Mouse (Mus musculus) myocyte (in vitro differentiated cells): ENCODE data around the gene Rad51b. TPM values are rescaled to one million over a fixed set of nuclear protein-coding genes. Genes with fewer than 3 reads are reported as not detected.
A peak's percentile ranks its signal among the peaks of the same experiment; 100 is the strongest.

Source experiments
- H3K27me3 ChIP-seq: one replicate; pipeline ENCODE4 v1.6.1; 2011; ENCODE audit not compliant: control insufficient read depth, insufficient read depth, insufficient read length
- H3K36me3 ChIP-seq: one replicate; pipeline ENCODE4 v1.6.1; 2011; ENCODE audit not compliant: control insufficient read depth, insufficient read depth
- H3K4me2 ChIP-seq: one replicate; pipeline ENCODE4 v1.6.1; 2011; ENCODE audit warnings: low read depth, control low read depth
- H3K4me3 ChIP-seq: one replicate; pipeline ENCODE4 v1.5.1; 2011; ENCODE audit warnings: mild to moderate bottlenecking, control low read depth, moderate library complexity
- H3K79me2 ChIP-seq: one replicate; pipeline ENCODE4 v1.6.1; 2011; ENCODE audit not compliant: control insufficient read depth, insufficient read depth
- H3ac ChIP-seq: one replicate; pipeline ENCODE4 v1.6.1; 2011; ENCODE audit not compliant: control insufficient read depth, insufficient read length
- CEBPB ChIP-seq: IDR thresholded peaks from 2 replicates; pipeline ENCODE4 v1.6.1; 2011; ENCODE audit warnings: mild to moderate bottlenecking, moderate library complexity; ENCODE audit not compliant: poor library complexity, insufficient read depth, severe bottlenecking
- E2F4 ChIP-seq: IDR thresholded peaks from one replicate; pipeline ENCODE4 v1.6.1; 2011; ENCODE audit warnings: mild to moderate bottlenecking, control low read depth, moderate library complexity; ENCODE audit not compliant: insufficient read depth
- MAX ChIP-seq: IDR thresholded peaks from one replicate; pipeline ENCODE4 v1.6.1; 2011; ENCODE audit warnings: low read depth, mild to moderate bottlenecking, control low read depth
- MYOD1 ChIP-seq, 3 experiments: IDR thresholded peaks; one replicate each; pipeline ENCODE4 v1.6.1; 2011; ENCODE audit warnings: control low read depth in 2 of 3, low read depth in 2 of 3, mild to moderate bottlenecking in 2 of 3, moderate library complexity in 1 of 3; ENCODE audit not compliant: insufficient read length in 2 of 3, control insufficient read depth in 1 of 3
- MYOG ChIP-seq, 3 experiments: IDR thresholded peaks; one replicate each; pipeline ENCODE4 v1.6.1; 2011; ENCODE audit warnings: control low read depth in 2 of 3, low read depth in 2 of 3, mild to moderate bottlenecking in 2 of 3; ENCODE audit not compliant: insufficient read length in 2 of 3, control insufficient read depth in 1 of 3, insufficient read depth in 1 of 3
- POLR2A ChIP-seq: IDR thresholded peaks from one replicate; pipeline ENCODE4 v1.6.1; 2011; ENCODE audit warnings: low read depth, mild to moderate bottlenecking, control low read depth, moderate library complexity; ENCODE audit not compliant: insufficient read length
- POLR2AphosphoS2 ChIP-seq: IDR thresholded peaks from one replicate; pipeline ENCODE4 v1.6.1; 2011; ENCODE audit warnings: low read depth, control low read depth; ENCODE audit not compliant: insufficient read length
- REST ChIP-seq: IDR thresholded peaks from one replicate; pipeline ENCODE4 v1.6.1; 2011; ENCODE audit warnings: mild to moderate bottlenecking, control low read depth, moderate library complexity; ENCODE audit not compliant: insufficient read depth, insufficient read length
- SRF ChIP-seq: IDR thresholded peaks from one replicate; pipeline ENCODE4 v1.6.1; 2011; ENCODE audit warnings: low read depth; ENCODE audit not compliant: control insufficient read depth, insufficient read length
- TCF12 ChIP-seq: IDR thresholded peaks from one replicate; pipeline ENCODE4 v1.6.1; 2011; ENCODE audit warnings: mild to moderate bottlenecking, control low read depth; ENCODE audit not compliant: poor library complexity, insufficient read depth, severe bottlenecking
- TCF3 ChIP-seq: IDR thresholded peaks from one replicate; pipeline ENCODE4 v1.6.1; 2011; ENCODE audit warnings: low read depth, control low read depth; ENCODE audit not compliant: insufficient read length
- USF1 ChIP-seq: IDR thresholded peaks from one replicate; pipeline ENCODE4 v1.6.1; 2011; ENCODE audit warnings: low read depth, mild to moderate bottlenecking, control low read depth, moderate library complexity
- polyA plus RNA-seq: library from polyadenylated mRNA; unstranded; fragments of >200 nt; fragmentation: generic; extraction: Trizol; gene quantifications from one replicate; pipeline ENCODE4 v1.2.1, GENCODE M21; 2012; ENCODE audit warnings: missing spikeins

Rad51b gene
- polyA plus RNA-seq, 1 experiment = 1.8 TPM

DNA sequence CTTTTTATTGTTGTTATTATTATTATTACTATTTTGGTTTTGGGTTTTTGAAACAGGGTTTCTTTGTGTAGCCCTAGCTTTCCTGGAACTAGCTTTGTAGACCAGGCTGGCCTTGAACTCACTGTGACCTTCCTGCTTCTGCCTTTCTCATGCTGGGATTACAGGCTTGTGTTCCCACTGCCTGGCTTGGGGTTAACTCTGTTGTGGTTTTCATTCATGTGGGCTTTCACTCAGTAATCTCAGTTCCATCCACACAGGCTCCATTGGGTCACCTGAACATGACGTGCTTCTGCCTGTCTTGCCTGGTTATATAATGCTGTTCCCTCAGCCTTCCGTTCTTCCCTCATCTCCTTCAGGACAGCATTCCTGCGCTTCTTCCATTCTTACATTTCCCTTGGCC is 261.6 kb downstream of the Rad51b start:
- Histone ChIP-seq H3ac (no peak overlapping the region), H3K27me3 (no peaks in the 10 kb centered on the region), H3K79me2 (no peaks in the 10 kb centered on the region), H3K36me3 (no peaks in the 10 kb centered on the region), H3K4me3 (no peak overlapping the region), H3K4me2 (no peak overlapping the region)
- TF ChIP-seq TCF3 = no peak
- no peak for TF ChIP-seq MYOD1 (IDR thresholded peaks at IDR 0.05; ENCODE audit: control insufficient read depth in 1 of 3, insufficient read length in 2 of 3, low read depth in 2 of 3)
- TF ChIP-seq MYOG (IDR thresholded peaks at IDR 0.05; ENCODE audit: control insufficient read depth in 1 of 3, insufficient read depth in 1 of 3, insufficient read length in 2 of 3, low read depth in 2 of 3) = no peak
- no peak for TF ChIP-seq REST
- TF ChIP-seq POLR2A = no peak

DNA sequence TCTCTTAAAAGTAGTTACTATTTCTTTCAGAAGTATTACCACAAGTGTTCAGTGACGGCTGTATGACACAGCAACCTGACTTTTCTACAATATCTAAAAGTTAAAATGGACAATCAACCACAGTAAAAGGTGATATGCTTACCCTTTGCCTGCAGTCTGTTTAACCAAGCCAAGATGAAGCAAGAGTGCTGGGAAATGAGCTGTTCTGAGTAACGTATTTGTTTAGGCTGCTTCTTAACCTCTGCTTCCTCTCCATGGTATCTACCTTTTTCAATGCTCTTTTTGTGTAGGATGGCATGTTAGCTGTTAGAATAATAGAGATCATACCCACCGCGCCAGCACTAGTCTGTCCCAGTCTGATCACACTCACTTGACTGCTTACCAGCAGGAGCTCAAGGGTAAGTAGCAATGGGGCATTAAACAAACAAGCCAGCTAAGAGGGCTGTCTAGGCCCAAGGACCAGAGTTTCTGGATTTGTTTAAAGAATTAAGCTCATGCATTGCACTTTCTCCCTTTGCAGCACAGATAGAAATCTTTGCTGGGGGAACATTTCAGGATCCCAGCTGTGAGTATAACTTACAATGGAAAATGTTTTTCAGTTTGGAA is 262.4 kb downstream of the Rad51b start:
- Histone ChIP-seq H3K27me3 (no peaks in the 10 kb centered on the region), H3K4me3 (no peak overlapping the region), H3K79me2 (no peaks in the 10 kb centered on the region), H3K36me3 (no peaks in the 10 kb centered on the region), H3ac (no peak overlapping the region), H3K4me2 (no peak overlapping the region)
- TF ChIP-seq TCF3 (no peak), USF1 (no peak), SRF (no peak), POLR2AphosphoS2 (no peak), MYOD1 (IDR thresholded peaks at IDR 0.05; ENCODE audit: control insufficient read depth in 1 of 3, insufficient read length in 2 of 3, low read depth in 2 of 3) (no peak), REST (no peak), MYOG (IDR thresholded peaks at IDR 0.05; ENCODE audit: control insufficient read depth in 1 of 3, insufficient read depth in 1 of 3, insufficient read length in 2 of 3, low read depth in 2 of 3) (no peak), MAX (no peak), E2F4 (no peak), POLR2A (no peak), CEBPB (no peak), TCF12 (no peak)

- no peak overlapping the region for H3ac ChIP-seq
- no peak overlapping the region for H3K4me3 ChIP-seq
- H3K79me2 ChIP-seq = no peaks in the 10 kb centered on the region
- no peaks in the 10 kb centered on the region for H3K27me3 ChIP-seq
- no peak for TF ChIP-seq E2F4
- TF ChIP-seq POLR2A = no peak
- TF ChIP-seq SRF = no peak
- TF ChIP-seq MYOG (IDR thresholded peaks at IDR 0.05; ENCODE audit: control insufficient read depth in 1 of 3, insufficient read depth in 1 of 3, insufficient read length in 2 of 3, low read depth in 2 of 3) = no peak
- TF ChIP-seq TCF3 = no peak
- H3K4me2 ChIP-seq = no peak overlapping the region
- H3K36me3 ChIP-seq = no peaks in the 10 kb centered on the region
Observed at GRCm38 (mm10) chr12:79560084-79560699, 263.1 kb downstream of the Rad51b start.

GRCm38 (mm10) chr12:79560893-79561292 is 263.8 kb downstream of the Rad51b start:
- Histone ChIP-seq H3K4me2 (no peak overlapping the region), H3K4me3 (no peak overlapping the region), H3ac (no peak overlapping the region), H3K79me2 (no peaks in the 10 kb centered on the region), H3K27me3 (no peaks in the 10 kb centered on the region), H3K36me3 (no peaks in the 10 kb centered on the region)
- TF ChIP-seq CEBPB (0 out of 2 replicates have a peak, but pooled peaks have one; percentile 37), E2F4 (no peak), REST (no peak), TCF3 (no peak), POLR2A (no peak)

GRCm38 (mm10) chr12:79574159-79575040 is 277.3 kb downstream of the Rad51b start:
- Histone ChIP-seq H3K4me3 (no peak overlapping the region), H3K79me2 (no peaks in the 10 kb centered on the region), H3K36me3 (no peaks in the 10 kb centered on the region), H3K4me2 (no peak overlapping the region), H3ac (no peak overlapping the region), H3K27me3 (no peaks in the 10 kb centered on the region)
- TF ChIP-seq CEBPB = no peak
- TF ChIP-seq POLR2A = no peak
- no peak for TF ChIP-seq SRF
- no peak for TF ChIP-seq POLR2AphosphoS2
- TF ChIP-seq USF1 = no peak
- no peak for TF ChIP-seq MYOG (IDR thresholded peaks at IDR 0.05; ENCODE audit: control insufficient read depth in 1 of 3, insufficient read depth in 1 of 3, insufficient read length in 2 of 3, low read depth in 2 of 3)
- no peak for TF ChIP-seq TCF12
- TF ChIP-seq MYOD1 (IDR thresholded peaks at IDR 0.05; ENCODE audit: control insufficient read depth in 1 of 3, insufficient read length in 2 of 3, low read depth in 2 of 3) = no peak
- no peak for TF ChIP-seq REST
- no peak for TF ChIP-seq E2F4
- no peak for TF ChIP-seq TCF3
- TF ChIP-seq MAX = no peak
